ENCODE assay signal across 12 mouse cellular contexts in the genomic region with DNA sequence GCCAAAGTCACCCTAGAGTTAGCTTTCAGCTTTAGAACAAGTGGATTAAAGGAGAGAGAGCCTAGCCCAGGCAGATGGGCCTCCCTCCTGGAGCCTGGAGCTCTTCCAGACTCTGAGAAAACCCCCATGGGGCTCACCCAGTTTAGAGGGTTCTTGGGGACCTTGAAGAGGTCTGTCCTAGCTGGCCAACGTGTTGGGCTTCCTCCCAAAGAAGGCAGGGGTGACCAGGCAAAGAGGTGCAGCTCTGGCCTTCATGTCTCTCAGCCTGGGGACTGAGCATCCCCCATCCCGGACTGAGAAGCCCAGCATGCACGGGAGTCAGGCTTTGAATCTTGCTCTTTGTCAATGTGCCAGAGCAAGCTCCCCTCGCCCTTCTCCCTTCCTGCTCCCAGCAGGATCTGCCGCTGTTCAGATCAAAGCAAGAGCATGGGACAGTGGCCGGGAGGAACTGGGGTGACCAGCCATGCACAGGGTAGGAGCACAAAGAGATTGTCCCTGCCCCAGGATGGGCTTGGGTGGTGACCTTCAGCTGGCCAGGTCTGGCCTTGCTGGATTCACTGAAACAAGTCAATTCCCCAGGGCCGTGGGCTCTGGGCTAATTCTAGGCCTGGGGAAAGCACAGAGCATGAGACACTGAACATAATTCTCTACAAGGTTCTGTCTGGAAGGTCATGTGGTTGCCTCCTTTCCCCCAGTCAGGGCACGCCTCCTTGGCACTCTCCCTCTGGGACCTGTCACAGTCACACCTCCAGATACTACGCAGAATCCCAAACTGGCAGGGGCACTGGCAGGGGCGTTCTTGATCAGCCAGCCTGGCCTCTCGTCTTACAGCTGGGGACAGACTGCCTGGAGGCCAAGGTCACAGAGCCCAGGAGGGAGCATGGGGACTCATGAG. TPM values are rescaled to one million over a fixed set of nuclear protein-coding genes. Genes with fewer than 3 reads are reported as not detected.
A peak's percentile ranks its signal among the peaks of the same experiment; 100 is the strongest.
DNase-seq lines count a peak whose midpoint lies in the region; ATAC-seq and TF ChIP-seq lines count a peak whose summit lies in the region.
"Had no signal": no experiment of that assay in that cellular context is flagged by ENCODE, and none has a peak within 500 bp of the region (broad histone marks: within the 10 kb centered on the region; RNA-seq: fewer than 3 reads in every experiment).

No protein-coding gene starts in this region.

- intact Hi-C loops in left cerebral cortex, postnatal 36 days (cut with DNase I), result no loop called here

- 0 out of 2 replicates have a peak, but pooled peaks cover 3% of the 10 kb centered on the region for H3K4me1 ChIP-seq in heart, embryonic 11.5 days (ENCODE audit: control insufficient read depth, insufficient read depth, low read length)
- H3K4me1 ChIP-seq in kidney, embryonic 16.5 days (ENCODE audit: insufficient read depth, low read length), result no peaks in the 10 kb centered on the region
- no peaks in the 10 kb centered on the region for H3K4me1 ChIP-seq in thymus, adult 2 months (replicated peaks; ENCODE audit: control insufficient read depth, insufficient read depth, low read length)
- H3K4me1 ChIP-seq: limb, embryonic 15.5 days had no signal

- peak; percentile 52; the same call in 1 of the 2 replicates for ATAC-seq in heart, embryonic 11.5 days (replicated peaks; ENCODE audit: insufficient number of reproducible peaks, low FRiP score, low TSS enrichment)
- ATAC-seq in kidney, embryonic 16.5 days (ENCODE audit: low FRiP score, low TSS enrichment), result 0 out of 2 replicates have a peak, but pooled peaks have one; percentile 23
- ATAC-seq: CD4-positive, CD25-positive, alpha-beta regulatory T cell, adult 4 months had no signal

- 38% methylated on average over 11 of the region's 11 CpGs for WGBS in heart, embryonic 11.5 days (ENCODE audit: insufficient replicate concordance)
- 31% methylated on average over 11 of the region's 11 CpGs for WGBS in kidney, embryonic 16.5 days
- WGBS in thymus, adult 2 months, result 72% methylated on average over 11 of the region's 11 CpGs

- peaks cover 16% of the 10 kb centered on the region for H3K27me3 ChIP-seq in heart, embryonic 11.5 days (ENCODE audit: control insufficient read depth, insufficient read depth, low read length)
- H3K27me3 ChIP-seq in kidney, embryonic 16.5 days (ENCODE audit: insufficient read depth, low read length), result no peaks in the 10 kb centered on the region
- H3K27me3 ChIP-seq in thymus, adult 2 months (ENCODE audit: control insufficient read depth, insufficient read depth, low read length), result no peaks in the 10 kb centered on the region

- peak overlapping the region; percentile 60 for H3K27ac ChIP-seq in heart, embryonic 11.5 days (ENCODE audit: low read depth, low read length)
- no peak overlapping the region for H3K27ac ChIP-seq in kidney, embryonic 16.5 days (ENCODE audit: low read length)
- H3K27ac ChIP-seq in thymus, adult 2 months (ENCODE audit: control insufficient read depth, insufficient read depth, low read length), result no peak overlapping the region
- H3K27ac ChIP-seq: limb, embryonic 15.5 days had no signal

- peak overlapping the region; percentile 43; the same call in 1 of the 2 replicates for H3K9ac ChIP-seq in heart, embryonic 11.5 days (ENCODE audit: low read depth, low read length)
- H3K9ac ChIP-seq in kidney, embryonic 16.5 days (replicated peaks; ENCODE audit: low read length), result no peak overlapping the region
- H3K9ac ChIP-seq: limb, embryonic 15.5 days had no signal

- no peak for TF ChIP-seq CTCF in thymus, adult 2 months (IDR thresholded peaks at IDR 0.05; ENCODE audit: borderline replicate concordance, control insufficient read depth, extremely low read depth, insufficient read depth, low read length, poor library complexity)

- DNase-seq in gastrocnemius, postnatal 10 days, result peak; percentile 18
- DNase-seq in gastrocnemius, postnatal 4 days (ENCODE audit: low spot score in 2 of 2), result no peak
- DNase-seq in adrenal gland, postnatal 10 days, result peak; percentile 89
- no peak for DNase-seq in c-Kit-positive CD71-positive TER-119-positive erythroid progenitor cells, embryonic 14.5 days (ENCODE audit: low spot score)
- no peak for DNase-seq in thymus, adult 2 months
- no peak for DNase-seq in left cerebral cortex, postnatal 36 days (ENCODE audit: low spot score in 2 of 2)
- DNase-seq: cerebellum, adult 2 months; gastrocnemius, postnatal 25 days had no signal

- no peaks in the 10 kb centered on the region for H3K9me3 ChIP-seq in heart, embryonic 11.5 days (replicated peaks; ENCODE audit: control insufficient read depth, low read length)
- H3K9me3 ChIP-seq in kidney, embryonic 16.5 days (ENCODE audit: low read length), result no peaks in the 10 kb centered on the region
- H3K9me3 ChIP-seq: limb, embryonic 15.5 days had no signal

- H3K4me2 ChIP-seq in heart, embryonic 11.5 days, result no peak overlapping the region
- no peak overlapping the region for H3K4me2 ChIP-seq in kidney, embryonic 16.5 days (replicated peaks; ENCODE audit: low read depth, low read length)
- H3K4me2 ChIP-seq: limb, embryonic 15.5 days had no signal

- H3K36me3 ChIP-seq in heart, embryonic 11.5 days (ENCODE audit: control insufficient read depth, insufficient read depth, low read length), result no peaks in the 10 kb centered on the region
- H3K36me3 ChIP-seq in kidney, embryonic 16.5 days (ENCODE audit: insufficient read depth, low read length), result no peaks in the 10 kb centered on the region
- no peaks in the 10 kb centered on the region for H3K36me3 ChIP-seq in thymus, adult 2 months (ENCODE audit: control insufficient read depth, insufficient read depth, low read length)
- H3K36me3 ChIP-seq: limb, embryonic 15.5 days had no signal

- H3K4me3 ChIP-seq in heart, embryonic 11.5 days (ENCODE audit: low read depth, low read length), result no peak overlapping the region
- H3K4me3 ChIP-seq in kidney, embryonic 16.5 days (ENCODE audit: low read length), result no peak overlapping the region
- H3K4me3 ChIP-seq in thymus, adult 2 months (ENCODE audit: control insufficient read depth, insufficient read depth, low read length), result no peak overlapping the region
- H3K4me3 ChIP-seq: limb, embryonic 15.5 days had no signal

- no peak for TF ChIP-seq POLR2A in thymus, adult 2 months (IDR thresholded peaks at IDR 0.05; ENCODE audit: control insufficient read depth, extremely low read depth, insufficient read depth, low read length, poor library complexity)

RNA-seq across cellular contexts. Expression of a gene that starts 10.3 kb away (rescaled TPM):
- 1 to 10 TPM; 5.0 to 6.5 TPM for total RNA-seq in gastrocnemius, postnatal 10 days (2021)
- 1 to 10 TPM; 6.9 to 9.3 TPM for total RNA-seq in gastrocnemius, postnatal 4 days (2021)
- total RNA-seq in adrenal gland, postnatal 10 days (2021), result 100 to 1,000 TPM in 1 of 2 experiments, 10 to 100 TPM in 1; 95.3 to 120 TPM
- polyA plus RNA-seq in heart, embryonic 11.5 days (2014; fragmentation: Nextera tagmentation; extraction: Ambion mirVana), result 1.7 and 2.8 TPM in 2 replicates
- polyA plus RNA-seq in kidney, embryonic 16.5 days (2015; fragmentation: Nextera tagmentation; extraction: Ambion mirVana), result 5.1 and 5.9 TPM in 2 replicates
- polyA plus RNA-seq in thymus, adult 2 months (2012; rRNA removed), result 1.3 and 1.9 TPM in 2 replicates
- 1 to 10 TPM; 4.6 to 4.9 TPM for total RNA-seq in left cerebral cortex, postnatal 36 days (2021)

Comparison
In these comparisons a context has a peak if more than half of its experiments do, and no peak if none do; other contexts are left out.
1. DNase-seq: peak in gastrocnemius, postnatal 10 days (single experiment) and adrenal gland, postnatal 10 days (single experiment); none in gastrocnemius, postnatal 4 days (0 of 2), c-Kit-positive CD71-positive TER-119-positive erythroid progenitor cells, embryonic 14.5 days (single experiment), thymus, adult 2 months (single experiment) and left cerebral cortex, postnatal 36 days (0 of 2).
2. RNA of a gene that starts 10.3 kb away (total RNA-seq): 95.3 to 120 TPM in adrenal gland, postnatal 10 days; 6.9 to 9.3 TPM in gastrocnemius, postnatal 4 days, 5.0 to 6.5 TPM in gastrocnemius, postnatal 10 days and 4.6 to 4.9 TPM in left cerebral cortex, postnatal 36 days; every median in the first group is over 4 times any median in the second.